Mouse (Mus musculus): Measurements from ENCODE around the gene Rabgap1l. TPM values are rescaled to one million over a fixed set of nuclear protein-coding genes. Genes with fewer than 3 reads are reported as not detected.

Rabgap1l gene
- polyA plus RNA-seq, 1 experiment from 2014 or later, result 13.6 TPM

DNA sequence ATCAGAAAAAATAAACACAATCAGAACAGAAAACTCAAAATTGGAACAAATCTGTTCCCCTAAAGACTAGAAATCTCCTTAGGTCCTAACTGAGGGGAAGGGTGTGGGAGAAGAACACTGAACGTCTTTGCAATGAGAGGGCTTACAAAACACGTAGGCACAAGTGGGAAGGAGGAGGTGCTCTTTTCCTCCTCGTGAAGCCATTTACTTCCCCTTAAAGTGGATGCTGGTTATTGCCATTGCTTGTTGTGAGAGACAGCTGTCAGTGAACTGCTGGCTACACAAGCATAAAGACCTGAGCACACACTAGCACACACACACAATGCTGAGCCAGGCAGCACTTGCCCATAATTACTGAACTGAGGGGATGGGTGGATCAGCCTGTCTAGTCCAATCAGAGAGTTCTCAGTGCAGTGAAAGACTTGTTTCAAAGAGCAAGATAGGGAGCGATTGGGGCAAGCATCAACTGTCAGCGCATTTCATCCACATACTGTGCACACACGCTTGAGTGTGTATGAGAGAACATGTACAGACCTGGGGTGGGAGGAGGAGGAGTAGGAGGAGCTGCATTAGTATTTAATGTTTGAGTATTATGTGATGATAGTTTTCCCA, 259.7 kb downstream of the Rabgap1l start:
- peak; percentile 87 for ATAC-seq (replicated peaks; ENCODE audit: insufficient number of reproducible peaks, low FRiP score, low TSS enrichment, low read depth)
- DNase-seq (ENCODE audit: low spot score), result no peak

GRCm38 (mm10) chr1:160531402-160531801, 261.6 kb downstream of the Rabgap1l start:
- Histone ChIP-seq H3K27me3 (ENCODE audit: control insufficient read depth, insufficient read depth, low read length) (no peaks in the 10 kb centered on the region), H3K27ac (replicated peaks; ENCODE audit: low read depth, low read length) (no peak overlapping the region), H3K9ac (replicated peaks; ENCODE audit: low read length) (no peak overlapping the region), H3K36me3 (replicated peaks; ENCODE audit: control insufficient read depth, insufficient read depth, low read depth, low read length) (no peaks in the 10 kb centered on the region), H3K9me3 (replicated peaks; ENCODE audit: control insufficient read depth, low read length) (no peaks in the 10 kb centered on the region), H3K4me3 (ENCODE audit: low read depth, low read length) (no peak overlapping the region), H3K4me2 (ENCODE audit: low read depth, low read length) (no peak overlapping the region), H3K4me1 (ENCODE audit: control insufficient read depth, insufficient read depth, low read length) (no peaks in the 10 kb centered on the region)
- 69% methylated on average over 5 of the region's 5 CpGs for WGBS
- no peak for ATAC-seq (replicated peaks; ENCODE audit: insufficient number of reproducible peaks, low FRiP score, low TSS enrichment, low read depth)
- DNase-seq (ENCODE audit: low spot score), result no peak

More for the DNA sequence above, 259.7 kb downstream of the Rabgap1l start:
- Histone ChIP-seq H3K27me3 (ENCODE audit: control insufficient read depth, insufficient read depth, low read length) (no peaks in the 10 kb centered on the region), H3K9ac (replicated peaks; ENCODE audit: low read length) (no peak overlapping the region), H3K4me2 (ENCODE audit: low read depth, low read length) (no peak overlapping the region), H3K36me3 (replicated peaks; ENCODE audit: control insufficient read depth, insufficient read depth, low read depth, low read length) (no peaks in the 10 kb centered on the region), H3K4me3 (ENCODE audit: low read depth, low read length) (no peak overlapping the region), H3K4me1 (ENCODE audit: control insufficient read depth, insufficient read depth, low read length) (no peaks in the 10 kb centered on the region), H3K27ac (replicated peaks; ENCODE audit: low read depth, low read length) (no peak overlapping the region), H3K9me3 (replicated peaks; ENCODE audit: control insufficient read depth, low read length) (no peaks in the 10 kb centered on the region)
- 63% methylated on average over 6 of the region's 6 CpGs for WGBS

GRCm38 (mm10) chr1:160521918-160522317, 271.1 kb downstream of the Rabgap1l start:
- DNase-seq (ENCODE audit: low spot score), result no peak
- no peaks in the 10 kb centered on the region for H3K9me3 ChIP-seq (replicated peaks; ENCODE audit: control insufficient read depth, low read length)
- no peak overlapping the region for H3K9ac ChIP-seq (replicated peaks; ENCODE audit: low read length)
- H3K27me3 ChIP-seq (ENCODE audit: control insufficient read depth, insufficient read depth, low read length), result no peaks in the 10 kb centered on the region
- H3K4me1 ChIP-seq (ENCODE audit: control insufficient read depth, insufficient read depth, low read length), result no peaks in the 10 kb centered on the region
- no peak for ATAC-seq (replicated peaks; ENCODE audit: insufficient number of reproducible peaks, low FRiP score, low TSS enrichment, low read depth)
- H3K4me3 ChIP-seq (ENCODE audit: low read depth, low read length), result no peak overlapping the region
- 72% methylated on average over 3 of the region's 3 CpGs for WGBS
- no peaks in the 10 kb centered on the region for H3K36me3 ChIP-seq (replicated peaks; ENCODE audit: control insufficient read depth, insufficient read depth, low read depth, low read length)
- H3K27ac ChIP-seq (replicated peaks; ENCODE audit: low read depth, low read length), result no peak overlapping the region
- no peak overlapping the region for H3K4me2 ChIP-seq (ENCODE audit: low read depth, low read length)

GRCm38 (mm10) chr1:160520665-160521064, 272.3 kb downstream of the Rabgap1l start:
- no peak; the same call in 1 of the 2 replicates for ATAC-seq (replicated peaks; ENCODE audit: insufficient number of reproducible peaks, low FRiP score, low TSS enrichment, low read depth)
- WGBS, result 40% methylated on average over 3 of the region's 3 CpGs

GRCm38 (mm10) chr1:160519896-160520465, 273.0 kb downstream of the Rabgap1l start:
- ATAC-seq (replicated peaks; ENCODE audit: insufficient number of reproducible peaks, low FRiP score, low TSS enrichment, low read depth) (no peak), DNase-seq (ENCODE audit: low spot score) (no peak)
- H3K27me3 ChIP-seq (ENCODE audit: control insufficient read depth, insufficient read depth, low read length), result no peaks in the 10 kb centered on the region
- no peak overlapping the region for H3K4me3 ChIP-seq (ENCODE audit: low read depth, low read length)
- H3K9me3 ChIP-seq (replicated peaks; ENCODE audit: control insufficient read depth, low read length), result no peaks in the 10 kb centered on the region
- H3K36me3 ChIP-seq (replicated peaks; ENCODE audit: control insufficient read depth, insufficient read depth, low read depth, low read length), result no peaks in the 10 kb centered on the region
- WGBS, result 81% methylated on average over 1 of the region's 1 CpGs
- no peak overlapping the region for H3K27ac ChIP-seq (replicated peaks; ENCODE audit: low read depth, low read length)
- no peak overlapping the region for H3K4me2 ChIP-seq (ENCODE audit: low read depth, low read length)
- no peak overlapping the region for H3K9ac ChIP-seq (replicated peaks; ENCODE audit: low read length)
- no peaks in the 10 kb centered on the region for H3K4me1 ChIP-seq (ENCODE audit: control insufficient read depth, insufficient read depth, low read length)

More at GRCm38 (mm10) chr1:160520665-160521064, 272.3 kb downstream of the Rabgap1l start:
- Histone ChIP-seq H3K27ac (replicated peaks; ENCODE audit: low read depth, low read length) (no peak overlapping the region), H3K4me1 (ENCODE audit: control insufficient read depth, insufficient read depth, low read length) (no peaks in the 10 kb centered on the region), H3K36me3 (replicated peaks; ENCODE audit: control insufficient read depth, insufficient read depth, low read depth, low read length) (no peaks in the 10 kb centered on the region), H3K4me2 (ENCODE audit: low read depth, low read length) (no peak overlapping the region), H3K9ac (replicated peaks; ENCODE audit: low read length) (no peak overlapping the region), H3K27me3 (ENCODE audit: control insufficient read depth, insufficient read depth, low read length) (no peaks in the 10 kb centered on the region), H3K4me3 (ENCODE audit: low read depth, low read length) (no peak overlapping the region), H3K9me3 (replicated peaks; ENCODE audit: control insufficient read depth, low read length) (no peaks in the 10 kb centered on the region)
- peak; percentile 12 for DNase-seq (ENCODE audit: low spot score)

DNA sequence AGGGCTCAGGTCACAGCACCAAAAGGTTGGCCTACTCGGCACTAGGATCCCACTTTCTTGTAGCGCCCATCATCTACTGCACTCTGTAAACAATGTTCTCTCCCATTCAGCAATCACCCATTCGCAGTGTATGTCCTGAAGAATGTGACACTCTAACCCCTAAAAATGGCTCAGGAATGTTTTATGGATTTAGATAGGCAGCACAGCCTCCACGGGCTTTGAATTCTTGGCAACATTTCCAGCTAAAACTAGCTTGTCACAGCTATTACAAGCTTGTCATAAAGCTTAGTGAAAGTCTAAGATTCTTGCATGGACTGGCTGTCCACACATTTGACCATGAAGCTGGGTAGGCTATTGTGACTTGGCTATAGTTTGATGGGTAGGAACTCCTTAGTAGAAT, 274.5 kb downstream of the Rabgap1l start:
- H3K36me3 ChIP-seq (replicated peaks; ENCODE audit: control insufficient read depth, insufficient read depth, low read depth, low read length), result no peaks in the 10 kb centered on the region
- H3K9me3 ChIP-seq (replicated peaks; ENCODE audit: control insufficient read depth, low read length), result no peaks in the 10 kb centered on the region
- H3K4me3 ChIP-seq (ENCODE audit: low read depth, low read length), result no peak overlapping the region
- no peak overlapping the region for H3K4me2 ChIP-seq (ENCODE audit: low read depth, low read length)
- H3K4me1 ChIP-seq (ENCODE audit: control insufficient read depth, insufficient read depth, low read length), result no peaks in the 10 kb centered on the region
- no peak for ATAC-seq (replicated peaks; ENCODE audit: insufficient number of reproducible peaks, low FRiP score, low TSS enrichment, low read depth)
- DNase-seq (ENCODE audit: low spot score), result no peak
- no peak overlapping the region for H3K9ac ChIP-seq (replicated peaks; ENCODE audit: low read length)
- H3K27me3 ChIP-seq (ENCODE audit: control insufficient read depth, insufficient read depth, low read length), result no peaks in the 10 kb centered on the region
- H3K27ac ChIP-seq (replicated peaks; ENCODE audit: low read depth, low read length), result no peak overlapping the region
- 81% methylated on average over 4 of the region's 4 CpGs for WGBS

DNA sequence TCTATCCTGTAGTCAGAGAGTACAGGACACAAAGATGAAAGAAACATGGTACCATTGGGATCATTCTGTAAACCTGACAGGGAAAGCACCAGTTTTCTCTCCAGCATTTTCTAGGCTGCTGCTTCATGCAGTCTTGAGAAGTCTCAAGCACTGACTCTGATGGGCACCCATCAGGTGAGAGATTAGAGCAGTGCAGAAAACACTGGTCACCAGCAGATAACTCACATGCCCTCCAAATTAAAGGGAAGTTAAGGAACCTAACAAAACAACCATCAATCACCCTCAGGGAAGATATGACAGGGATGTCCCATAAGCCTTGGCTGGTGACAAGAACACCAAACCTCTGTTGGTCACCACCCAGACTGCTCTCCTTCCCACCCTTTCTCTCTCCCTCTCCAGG, 285.2 kb downstream of the Rabgap1l start:
- H3K9me3 ChIP-seq (replicated peaks; ENCODE audit: control insufficient read depth, low read length), result no peaks in the 10 kb centered on the region
- no peak overlapping the region for H3K9ac ChIP-seq (replicated peaks; ENCODE audit: low read length)
- no peaks in the 10 kb centered on the region for H3K27me3 ChIP-seq (ENCODE audit: control insufficient read depth, insufficient read depth, low read length)
- DNase-seq (ENCODE audit: low spot score) (no peak), ATAC-seq (replicated peaks; ENCODE audit: insufficient number of reproducible peaks, low FRiP score, low TSS enrichment, low read depth) (no peak)
- no peak overlapping the region for H3K4me2 ChIP-seq (ENCODE audit: low read depth, low read length)
- H3K27ac ChIP-seq (replicated peaks; ENCODE audit: low read depth, low read length), result no peak overlapping the region
- no peaks in the 10 kb centered on the region for H3K4me1 ChIP-seq (ENCODE audit: control insufficient read depth, insufficient read depth, low read length)
- no peak overlapping the region for H3K4me3 ChIP-seq (ENCODE audit: low read depth, low read length)
- no peaks in the 10 kb centered on the region for H3K36me3 ChIP-seq (replicated peaks; ENCODE audit: control insufficient read depth, insufficient read depth, low read depth, low read length)

DNA sequence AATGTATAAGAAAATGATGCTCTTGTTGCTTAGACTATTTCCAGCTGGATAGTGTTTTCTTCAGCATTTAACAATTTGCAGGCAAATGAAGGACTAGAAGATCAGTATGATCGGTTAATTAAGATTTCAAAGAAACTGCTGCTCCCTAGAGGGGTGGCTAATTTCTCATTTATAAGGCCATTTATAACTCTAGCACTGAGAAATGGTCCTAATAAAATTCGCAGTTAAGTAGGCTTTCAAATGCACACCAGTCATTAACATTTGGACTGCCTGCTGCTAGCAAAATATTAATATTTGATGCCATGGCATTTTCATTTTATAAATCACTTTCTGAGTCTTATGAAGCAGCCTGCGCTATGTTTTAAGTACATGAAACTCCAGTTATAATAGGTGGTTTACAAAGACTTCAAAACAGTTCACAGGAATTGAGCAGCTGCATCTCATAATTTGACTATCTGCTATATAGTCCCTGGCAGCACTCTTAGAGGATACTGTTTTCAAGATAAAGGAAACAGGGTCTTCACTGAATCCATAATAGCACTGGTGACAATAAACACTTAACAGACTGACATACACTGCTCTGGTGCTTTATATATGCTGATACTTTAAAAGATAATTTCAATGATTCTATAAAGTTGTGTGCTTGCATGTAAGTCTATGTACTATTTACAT, 296.0 kb downstream of the Rabgap1l start:
- Histone ChIP-seq H3K27ac (replicated peaks; ENCODE audit: low read depth, low read length) (no peak overlapping the region), H3K9me3 (replicated peaks; ENCODE audit: control insufficient read depth, low read length) (no peaks in the 10 kb centered on the region), H3K4me3 (ENCODE audit: low read depth, low read length) (no peak overlapping the region), H3K27me3 (ENCODE audit: control insufficient read depth, insufficient read depth, low read length) (no peaks in the 10 kb centered on the region), H3K9ac (replicated peaks; ENCODE audit: low read length) (no peak overlapping the region), H3K36me3 (replicated peaks; ENCODE audit: control insufficient read depth, insufficient read depth, low read depth, low read length) (no peaks in the 10 kb centered on the region), H3K4me2 (ENCODE audit: low read depth, low read length) (no peak overlapping the region), H3K4me1 (ENCODE audit: control insufficient read depth, insufficient read depth, low read length) (no peaks in the 10 kb centered on the region)
- no peak for ATAC-seq (replicated peaks; ENCODE audit: insufficient number of reproducible peaks, low FRiP score, low TSS enrichment, low read depth)
- no peak for DNase-seq (ENCODE audit: low spot score)
- 78% methylated on average over 3 of the region's 3 CpGs for WGBS
